Mouse (Mus musculus): ENCODE results near the gene Mmp14. TPM values are rescaled to one million over a fixed set of nuclear protein-coding genes. Genes with fewer than 3 reads are reported as not detected.

Mmp14 gene
- total and polyA plus RNA-seq, 2 experiments from 2014 or later = 60.9 to 73.2 TPM

GRCm38 (mm10) chr14:54397872-54398527, 33.4 kb upstream of the Mmp14 start:
- H3K36me3 ChIP-seq (replicated peaks; ENCODE audit: control insufficient read depth, insufficient read depth, low read length) = 0 out of 2 replicates have a peak, but pooled peaks cover 2% of the 10 kb centered on the region
- H3K4me3 ChIP-seq (ENCODE audit: low read depth, low read length) = no peak overlapping the region
- TF ChIP-seq CTCF (IDR thresholded peaks at IDR 0.05; ENCODE audit: low read depth) = no peak
- no peak for TF ChIP-seq EP300 (IDR thresholded peaks at IDR 0.05; ENCODE audit: low read depth)
- WGBS = 74% methylated on average over 7 of the region's 7 CpGs
- no peak overlapping the region for H3K4me2 ChIP-seq (ENCODE audit: low read depth, low read length)
- no peak overlapping the region for H3K9ac ChIP-seq (replicated peaks; ENCODE audit: low read depth, low read length)
- ATAC-seq (ENCODE audit: insufficient read depth, low read depth) (no peak), DNase-seq (ENCODE audit: low spot score) (no peak)
- H3K27ac ChIP-seq (ENCODE audit: low read depth) = no peak overlapping the region; the same call in 1 of the 2 replicates
- H3K9me3 ChIP-seq (replicated peaks; ENCODE audit: control insufficient read depth, low read length) = no peaks in the 10 kb centered on the region
- no peaks in the 10 kb centered on the region for H3K27me3 ChIP-seq (ENCODE audit: control insufficient read depth, insufficient read depth, low read length)
- no peaks in the 10 kb centered on the region for H3K4me1 ChIP-seq (ENCODE audit: control insufficient read depth, insufficient read depth)

GRCm38 (mm10) chr14:54398528-54398916, 32.9 kb upstream of the Mmp14 start:
- Histone ChIP-seq H3K9me3 (replicated peaks; ENCODE audit: control insufficient read depth, low read length) (no peaks in the 10 kb centered on the region), H3K4me1 (ENCODE audit: control insufficient read depth, insufficient read depth) (no peaks in the 10 kb centered on the region), H3K27me3 (ENCODE audit: control insufficient read depth, insufficient read depth, low read length) (no peaks in the 10 kb centered on the region), H3K9ac (replicated peaks; ENCODE audit: low read depth, low read length) (no peak overlapping the region), H3K27ac (ENCODE audit: low read depth) (no peak overlapping the region), H3K36me3 (replicated peaks; ENCODE audit: control insufficient read depth, insufficient read depth, low read length) (0 out of 2 replicates have a peak, but pooled peaks cover 6% of the 10 kb centered on the region), H3K4me3 (ENCODE audit: low read depth, low read length) (no peak overlapping the region), H3K4me2 (ENCODE audit: low read depth, low read length) (no peak overlapping the region)
- no peak for DNase-seq (ENCODE audit: low spot score)
- no peak for ATAC-seq (ENCODE audit: insufficient read depth, low read depth)
- no peak for TF ChIP-seq CTCF (IDR thresholded peaks at IDR 0.05; ENCODE audit: low read depth)
- no peak for TF ChIP-seq EP300 (IDR thresholded peaks at IDR 0.05; ENCODE audit: low read depth)
- WGBS = 66% methylated on average over 7 of the region's 7 CpGs

GRCm38 (mm10) chr14:54398921-54399382, 32.5 kb upstream of the Mmp14 start:
- WGBS = 64% methylated on average over 8 of the region's 8 CpGs
- TF ChIP-seq EP300 (IDR thresholded peaks at IDR 0.05; ENCODE audit: low read depth) (no peak), CTCF (IDR thresholded peaks at IDR 0.05; ENCODE audit: low read depth) (no peak)
- no peaks in the 10 kb centered on the region for H3K4me1 ChIP-seq (ENCODE audit: control insufficient read depth, insufficient read depth)
- ATAC-seq (ENCODE audit: insufficient read depth, low read depth) (no peak), DNase-seq (ENCODE audit: low spot score) (no peak)
- no peak overlapping the region for H3K4me3 ChIP-seq (ENCODE audit: low read depth, low read length)
- H3K27me3 ChIP-seq (ENCODE audit: control insufficient read depth, insufficient read depth, low read length) = no peaks in the 10 kb centered on the region
- no peak overlapping the region for H3K4me2 ChIP-seq (ENCODE audit: low read depth, low read length)
- 0 out of 2 replicates have a peak, but pooled peaks cover 6% of the 10 kb centered on the region for H3K36me3 ChIP-seq (replicated peaks; ENCODE audit: control insufficient read depth, insufficient read depth, low read length)
- peak overlapping the region; percentile 7; the same call in 1 of the 2 replicates for H3K27ac ChIP-seq (ENCODE audit: low read depth)
- no peaks in the 10 kb centered on the region for H3K9me3 ChIP-seq (replicated peaks; ENCODE audit: control insufficient read depth, low read length)
- H3K9ac ChIP-seq (replicated peaks; ENCODE audit: low read depth, low read length) = no peak overlapping the region

GRCm38 (mm10) chr14:54401723-54402122, 29.7 kb upstream of the Mmp14 start:
- Histone ChIP-seq H3K4me1 (ENCODE audit: control insufficient read depth, insufficient read depth) (no peaks in the 10 kb centered on the region), H3K4me3 (ENCODE audit: low read depth, low read length) (no peak overlapping the region), H3K36me3 (replicated peaks; ENCODE audit: control insufficient read depth, insufficient read depth, low read length) (0 out of 2 replicates have a peak, but pooled peaks cover 6% of the 10 kb centered on the region), H3K27me3 (ENCODE audit: control insufficient read depth, insufficient read depth, low read length) (no peaks in the 10 kb centered on the region), H3K27ac (ENCODE audit: low read depth) (no peak overlapping the region), H3K4me2 (ENCODE audit: low read depth, low read length) (no peak overlapping the region), H3K9me3 (replicated peaks; ENCODE audit: control insufficient read depth, low read length) (no peaks in the 10 kb centered on the region), H3K9ac (replicated peaks; ENCODE audit: low read depth, low read length) (no peak overlapping the region)
- WGBS = 67% methylated on average over 3 of the region's 3 CpGs
- TF ChIP-seq CTCF (IDR thresholded peaks at IDR 0.05; ENCODE audit: low read depth) (no peak), EP300 (IDR thresholded peaks at IDR 0.05; ENCODE audit: low read depth) (no peak)
- no peak for DNase-seq (ENCODE audit: low spot score)
- ATAC-seq (ENCODE audit: insufficient read depth, low read depth) = no peak

- no peak for ATAC-seq (ENCODE audit: insufficient read depth, low read depth)
- no peak for TF ChIP-seq EP300 (IDR thresholded peaks at IDR 0.05; ENCODE audit: low read depth)
- peak; percentile 11; the same call in 1 of the 2 replicates for TF ChIP-seq CTCF (IDR thresholded peaks at IDR 0.05; ENCODE audit: low read depth)
- Histone ChIP-seq H3K27me3 (ENCODE audit: control insufficient read depth, insufficient read depth, low read length) (no peaks in the 10 kb centered on the region), H3K4me3 (ENCODE audit: low read depth, low read length) (no peak overlapping the region), H3K4me2 (ENCODE audit: low read depth, low read length) (peak overlapping the region; percentile 37; the same call in 1 of the 2 replicates), H3K9me3 (replicated peaks; ENCODE audit: control insufficient read depth, low read length) (no peaks in the 10 kb centered on the region), H3K4me1 (ENCODE audit: control insufficient read depth, insufficient read depth) (0 out of 2 replicates have a peak, but pooled peaks cover under 1% of the 10 kb centered on the region), H3K27ac (ENCODE audit: low read depth) (no peak overlapping the region), H3K36me3 (replicated peaks; ENCODE audit: control insufficient read depth, insufficient read depth, low read length) (no peaks in the 10 kb centered on the region), H3K9ac (replicated peaks; ENCODE audit: low read depth, low read length) (no peak overlapping the region)
- DNase-seq (ENCODE audit: low spot score) = no peak
- 86% methylated on average over 25 of the region's 25 CpGs for whole genome bisulfite sequencing
Measured at GRCm38 (mm10) chr14:54408336-54409056, 22.9 kb upstream of the Mmp14 start.
